Mouse (Mus musculus): Measurements from ENCODE around the gene Fam92b.

The Fam92b gene

GRCm38 (mm10) chr8:120190810-120191413, 13.6 kb upstream of the Fam92b start:
- no peak for DNase-seq (ENCODE audit: extremely low read depth, low read depth, low spot score)

- no peak for DNase-seq (ENCODE audit: extremely low read depth, low read depth, low spot score)
Observed at GRCm38 (mm10) chr8:120190107-120190809, 13.0 kb upstream of the Fam92b start.

GRCm38 (mm10) chr8:120189440-120189839, 12.2 kb upstream of the Fam92b start:
- DNase-seq (ENCODE audit: extremely low read depth, low read depth, low spot score) = no peak

DNA sequence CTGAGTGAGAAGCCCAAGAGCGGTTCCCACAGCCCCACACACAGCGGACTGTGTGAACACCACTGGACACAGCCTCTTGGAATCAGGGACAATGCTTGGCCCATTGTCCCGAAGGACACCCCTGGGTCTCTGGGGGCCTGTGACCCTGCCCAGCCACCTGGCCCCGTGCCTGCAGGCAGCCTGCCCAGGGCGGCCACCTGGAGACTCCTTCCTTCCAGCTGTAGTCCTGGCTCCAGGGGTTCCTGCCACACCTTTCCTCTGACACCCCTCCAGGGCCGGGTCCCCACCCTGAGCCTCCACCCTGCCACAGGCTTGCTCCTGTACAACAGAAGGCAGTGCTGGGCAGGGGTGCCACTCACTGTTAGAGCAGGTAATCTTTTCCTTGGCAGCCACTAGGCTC, 11.2 kb upstream of the Fam92b start:
- no peak for DNase-seq (ENCODE audit: extremely low read depth, low read depth, low spot score)

- DNase-seq (ENCODE audit: extremely low read depth, low read depth, low spot score) = peak; percentile 61
Observed at GRCm38 (mm10) chr8:120186454-120186853, 9.2 kb upstream of the Fam92b start.

- no peak for DNase-seq (ENCODE audit: extremely low read depth, low read depth, low spot score)
Observed at GRCm38 (mm10) chr8:120184850-120185792, 7.9 kb upstream of the Fam92b start.

- no peak for DNase-seq (ENCODE audit: extremely low read depth, low read depth, low spot score)
Observed at GRCm38 (mm10) chr8:120184366-120184765, 7.1 kb upstream of the Fam92b start.

DNA sequence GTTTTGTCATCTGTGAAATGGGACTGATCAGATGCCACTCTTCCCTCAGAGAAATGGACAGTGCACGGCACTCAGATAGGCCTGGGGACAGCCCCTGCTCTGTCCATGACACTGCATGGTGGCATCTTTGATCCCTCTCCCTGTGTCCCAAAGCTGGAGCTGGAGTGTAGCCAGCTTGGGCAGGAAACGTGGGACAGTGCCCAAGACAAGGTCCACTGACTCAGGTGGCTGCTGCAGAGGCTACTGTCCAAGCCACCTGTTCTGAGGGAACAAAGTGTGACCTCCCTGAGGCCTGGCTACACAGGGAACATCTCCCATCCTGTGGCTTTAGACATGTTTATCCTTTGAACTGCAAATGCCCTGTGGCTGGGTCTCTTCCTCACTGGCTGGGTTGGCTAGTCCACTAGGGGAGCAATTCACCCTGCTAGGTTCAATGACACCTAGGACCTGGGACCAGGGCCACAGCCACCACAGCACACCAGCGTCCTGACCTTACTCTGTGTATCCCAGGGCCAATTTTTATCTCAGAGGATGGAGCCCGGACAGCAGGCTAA, 4.7 kb upstream of the Fam92b start:
- no peak for DNase-seq (ENCODE audit: extremely low read depth, low read depth, low spot score)

GRCm38 (mm10) chr8:120181274-120181673, 4.0 kb upstream of the Fam92b start:
- no peak for DNase-seq (ENCODE audit: extremely low read depth, low read depth, low spot score)

DNA sequence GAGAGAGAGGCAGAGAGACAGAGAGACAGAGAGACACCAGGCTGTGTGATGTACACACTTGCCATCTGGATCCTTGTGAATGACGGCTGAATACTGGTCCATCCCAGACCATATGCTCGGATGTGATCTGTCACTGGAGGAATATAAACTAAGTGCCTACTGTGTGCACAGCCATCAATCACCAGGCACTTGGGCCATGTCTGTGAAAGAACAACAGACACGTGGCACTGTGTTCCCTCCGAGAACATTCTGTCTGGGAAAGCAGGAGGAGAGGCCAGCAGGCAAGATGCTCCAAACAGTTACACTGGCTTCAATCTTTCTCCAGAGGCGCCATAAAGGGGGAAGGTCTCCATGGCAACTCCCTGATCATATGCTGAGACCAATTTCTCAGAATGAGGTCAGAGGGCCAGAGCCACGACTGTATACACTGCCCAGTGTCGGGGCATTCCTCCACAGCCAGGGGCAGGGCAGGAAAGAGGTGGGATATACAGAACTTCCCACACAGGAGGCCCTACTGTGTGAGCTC, 3.2 kb upstream of the Fam92b start:
- no peak for DNase-seq (ENCODE audit: extremely low read depth, low read depth, low spot score)

GRCm38 (mm10) chr8:120179027-120179431, 1.8 kb upstream of the Fam92b start:
- DNase-seq (ENCODE audit: extremely low read depth, low read depth, low spot score) = no peak

- DNase-seq (ENCODE audit: extremely low read depth, low read depth, low spot score) = no peak
Observed at GRCm38 (mm10) chr8:120178124-120178514, 853 bp upstream of the Fam92b start.

DNA sequence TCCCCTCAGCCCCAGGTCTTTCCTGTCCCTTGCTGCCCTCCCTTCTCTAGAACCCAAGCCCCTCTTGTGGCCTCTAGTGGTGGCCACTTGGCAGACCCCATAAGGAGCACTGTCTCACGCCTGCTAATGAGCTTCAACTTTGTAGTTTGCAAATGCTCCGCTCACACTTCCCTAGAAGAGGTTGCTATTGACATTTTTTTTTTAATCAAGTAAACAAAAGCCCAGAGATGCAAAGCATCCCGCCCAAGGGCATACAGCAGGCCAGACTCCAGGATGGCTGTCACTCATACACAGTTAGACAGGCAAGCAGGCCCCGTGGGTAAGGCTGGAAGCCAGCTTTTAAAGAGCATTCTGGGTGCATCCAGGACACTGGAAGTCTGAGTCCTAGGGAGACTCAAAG, 661 bp downstream of the Fam92b start:
- DNase-seq (ENCODE audit: extremely low read depth, low read depth, low spot score) = no peak

DNA sequence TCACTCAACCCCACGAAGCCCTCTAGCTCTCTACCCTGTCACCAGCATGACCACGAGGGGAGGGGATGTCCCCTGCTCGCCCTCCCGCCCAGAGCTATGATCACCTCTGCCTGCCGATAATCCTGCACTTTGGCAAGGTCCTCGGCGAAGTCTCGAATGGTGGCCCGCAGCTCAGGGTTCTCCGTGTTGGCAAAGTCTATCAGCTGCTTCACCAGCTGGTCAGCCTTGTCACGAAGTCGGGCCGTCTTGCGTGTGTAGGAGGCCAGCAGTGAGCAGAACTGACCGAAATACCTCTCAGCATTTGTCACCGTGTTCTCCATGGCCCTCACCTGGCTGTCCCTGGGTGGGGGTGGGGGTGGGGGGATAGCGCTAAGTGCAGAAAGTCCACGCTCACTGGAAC, 2.7 kb downstream of the Fam92b start:
- DNase-seq (ENCODE audit: extremely low read depth, low read depth, low spot score) = no peak

- no peak for DNase-seq (ENCODE audit: extremely low read depth, low read depth, low spot score)
Observed at GRCm38 (mm10) chr8:120173195-120173594, 4.1 kb downstream of the Fam92b start.

DNA sequence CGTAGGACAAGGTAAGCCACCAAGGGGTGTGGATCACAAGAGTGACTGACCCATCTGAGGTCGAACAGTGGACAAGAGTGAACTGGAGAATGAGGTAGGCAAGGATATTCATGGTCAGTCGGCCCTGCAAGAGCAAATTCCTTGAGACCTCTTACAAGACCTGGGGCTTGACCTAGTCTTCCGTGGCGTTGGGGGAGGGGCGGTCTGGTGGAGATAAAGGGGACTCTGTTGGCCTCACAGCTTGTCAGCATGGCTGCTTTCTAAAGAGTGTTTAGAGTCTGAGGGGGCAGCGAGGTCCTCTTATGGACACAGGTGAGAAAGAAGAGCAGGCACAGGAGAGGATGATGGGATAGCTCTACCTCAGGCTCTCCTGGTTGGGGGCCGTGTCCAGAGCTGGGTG, 8.1 kb downstream of the Fam92b start:
- DNase-seq (ENCODE audit: extremely low read depth, low read depth, low spot score) = no peak

DNA sequence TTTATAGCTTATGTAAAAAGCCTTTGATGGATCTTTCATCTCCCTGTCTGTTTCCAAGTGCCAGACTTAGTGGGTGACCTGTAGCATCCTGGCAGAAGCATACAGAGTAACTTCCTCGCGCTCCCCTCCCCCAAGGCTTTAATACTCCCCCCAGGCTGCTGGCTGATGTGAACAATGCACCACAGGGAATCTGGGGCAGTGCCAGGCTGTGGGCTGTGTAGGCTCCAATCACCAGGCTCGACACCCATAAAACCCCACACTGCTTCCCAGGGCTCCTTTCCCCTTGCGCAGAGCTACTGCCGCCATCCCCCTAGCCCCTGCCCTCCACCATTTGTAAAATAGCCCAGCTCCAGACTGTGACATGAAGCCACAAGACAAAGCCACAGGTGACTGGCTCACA, 9.4 kb downstream of the Fam92b start:
- no peak for DNase-seq (ENCODE audit: extremely low read depth, low read depth, low spot score)

GRCm38 (mm10) chr8:120167136-120167535, 10.1 kb downstream of the Fam92b start:
- DNase-seq (ENCODE audit: extremely low read depth, low read depth, low spot score) = no peak

GRCm38 (mm10) chr8:120164026-120164425, 13.2 kb downstream of the Fam92b start:
- DNase-seq (ENCODE audit: extremely low read depth, low read depth, low spot score) = no peak

DNA sequence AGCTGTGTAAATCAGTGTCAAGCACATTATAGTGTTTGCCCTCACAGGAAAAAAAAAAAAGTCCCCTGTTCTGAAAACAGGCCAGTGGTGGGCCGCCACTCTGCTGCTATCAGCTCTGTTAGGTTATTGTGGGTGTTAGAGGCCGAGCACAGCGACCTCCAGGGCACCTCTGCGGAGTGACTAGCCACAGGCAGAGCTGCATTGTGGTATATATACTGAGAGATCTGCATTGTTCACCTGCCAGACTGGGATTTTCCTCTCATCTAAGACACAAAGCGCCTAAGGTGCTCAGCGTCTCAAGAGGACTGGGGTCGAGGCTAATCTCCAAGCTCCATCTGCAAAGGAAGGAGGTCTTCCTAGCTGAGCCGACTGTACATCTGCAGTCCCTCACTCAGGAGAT, 13.9 kb downstream of the Fam92b start:
- no peak for DNase-seq (ENCODE audit: extremely low read depth, low read depth, low spot score)

DNA sequence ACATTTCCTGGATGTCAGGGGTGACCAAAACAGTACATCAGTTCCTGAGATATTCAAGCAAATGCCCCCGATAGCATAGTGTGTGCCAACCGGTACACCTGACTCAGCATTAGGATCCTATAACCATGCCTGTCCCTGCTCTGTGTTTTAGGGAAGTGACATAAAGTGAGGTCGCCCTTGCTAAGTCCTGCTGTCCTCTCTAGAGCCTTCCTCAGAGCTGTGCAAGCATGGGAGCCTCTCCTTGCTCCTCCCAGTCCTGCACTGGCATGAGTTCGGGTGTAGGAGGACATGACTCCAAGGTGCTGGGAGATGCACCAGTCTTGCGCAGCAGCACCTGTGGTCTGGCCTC, 14.9 kb downstream of the Fam92b start:
- DNase-seq (ENCODE audit: extremely low read depth, low read depth, low spot score) = no peak

Data from fat pad, adult 2 months (tissue).